Mouse (Mus musculus): ENCODE data around the gene Spon1.

The Spon1 gene

GRCm38 (mm10) chr7:113841521-113841920, 75.7 kb downstream of the Spon1 start:
- DNase-seq (ENCODE audit: low read depth, low spot score), result no peak

GRCm38 (mm10) chr7:113843150-113843549, 77.4 kb downstream of the Spon1 start:
- DNase-seq (ENCODE audit: low read depth, low spot score), result no peak

- DNase-seq (ENCODE audit: low read depth, low spot score), result no peak
Observed at GRCm38 (mm10) chr7:113845191-113845590, 79.4 kb downstream of the Spon1 start.

- no peak for DNase-seq (ENCODE audit: low read depth, low spot score)
Observed at GRCm38 (mm10) chr7:113846553-113846952, 80.8 kb downstream of the Spon1 start.

- no peak for DNase-seq (ENCODE audit: low read depth, low spot score)
Observed at GRCm38 (mm10) chr7:113847041-113847819, 81.4 kb downstream of the Spon1 start.

- DNase-seq (ENCODE audit: low read depth, low spot score), result no peak
Observed at GRCm38 (mm10) chr7:113850389-113850788, 84.6 kb downstream of the Spon1 start.

GRCm38 (mm10) chr7:113855396-113855795, 89.6 kb downstream of the Spon1 start:
- no peak for DNase-seq (ENCODE audit: low read depth, low spot score)

- no peak for DNase-seq (ENCODE audit: low read depth, low spot score)
Observed at GRCm38 (mm10) chr7:113856067-113856466, 90.3 kb downstream of the Spon1 start.

- no peak for DNase-seq (ENCODE audit: low read depth, low spot score)
Observed at GRCm38 (mm10) chr7:113859480-113859881, 93.7 kb downstream of the Spon1 start.

- DNase-seq (ENCODE audit: low read depth, low spot score), result no peak
Observed at GRCm38 (mm10) chr7:113861964-113862363, 96.2 kb downstream of the Spon1 start.

GRCm38 (mm10) chr7:113872846-113873245, 107.0 kb downstream of the Spon1 start:
- no peak for DNase-seq (ENCODE audit: low read depth, low spot score)

GRCm38 (mm10) chr7:113877451-113877850, 111.7 kb downstream of the Spon1 start:
- DNase-seq (ENCODE audit: low read depth, low spot score), result no peak

- DNase-seq (ENCODE audit: low read depth, low spot score), result no peak
Observed at GRCm38 (mm10) chr7:113877926-113878325, 112.1 kb downstream of the Spon1 start.

GRCm38 (mm10) chr7:113879085-113879501, 113.3 kb downstream of the Spon1 start:
- DNase-seq (ENCODE audit: low read depth, low spot score), result no peak

GRCm38 (mm10) chr7:113880021-113880420, 114.2 kb downstream of the Spon1 start:
- no peak for DNase-seq (ENCODE audit: low read depth, low spot score)

GRCm38 (mm10) chr7:113890782-113891181, 125.0 kb downstream of the Spon1 start:
- no peak for DNase-seq (ENCODE audit: low read depth, low spot score)

GRCm38 (mm10) chr7:113891491-113891890, 125.7 kb downstream of the Spon1 start:
- DNase-seq (ENCODE audit: low read depth, low spot score), result no peak

GRCm38 (mm10) chr7:113893944-113894662, 128.3 kb downstream of the Spon1 start:
- DNase-seq (ENCODE audit: low read depth, low spot score), result no peak

- DNase-seq (ENCODE audit: low read depth, low spot score), result no peak
Observed at GRCm38 (mm10) chr7:113895266-113895665, 129.5 kb downstream of the Spon1 start.

- no peak for DNase-seq (ENCODE audit: low read depth, low spot score)
Observed at GRCm38 (mm10) chr7:113898388-113898787, 132.6 kb downstream of the Spon1 start.

- no peak for DNase-seq (ENCODE audit: low read depth, low spot score)
Observed at GRCm38 (mm10) chr7:113901511-113901910, 135.7 kb downstream of the Spon1 start.

GRCm38 (mm10) chr7:113901941-113902515, 136.2 kb downstream of the Spon1 start:
- no peak for DNase-seq (ENCODE audit: low read depth, low spot score)
